Mouse (Mus musculus) hematopoietic stem cell, adult 5-6 weeks (primary cell): Measurements from ENCODE around the gene Amdhd2. TPM values are rescaled to one million over a fixed set of nuclear protein-coding genes. Genes with fewer than 3 reads are reported as not detected.

Experiments
- ATAC-seq, 2 experiments: fragments of 125-278 bp in 1 of 2; replicated peaks in 1 of 2; 2 replicates each; pipeline ENCODE4 v1.8.0; 2016 to 2017; ENCODE audit warnings: inconsistent platforms in 2 of 2, mild to moderate bottlenecking in 2 of 2, moderate number of reproducible peaks in 2 of 2, low read depth in 1 of 2, moderate TSS enrichment in 1 of 2; ENCODE audit not compliant: low FRiP score in 2 of 2, poor library complexity in 2 of 2, severe bottlenecking in 2 of 2, insufficient read depth in 1 of 2, low TSS enrichment in 1 of 2
- total RNA-seq: library from RNA; stranded (forward); fragments of 172-1452, 232-1000 nt; gene quantifications from 2 replicates; pipeline ENCODE4 v1.2.3, GENCODE M21; 2017

The Amdhd2 gene
- 17.0 and 19.1 TPM in 2 replicates for total RNA-seq

DNA sequence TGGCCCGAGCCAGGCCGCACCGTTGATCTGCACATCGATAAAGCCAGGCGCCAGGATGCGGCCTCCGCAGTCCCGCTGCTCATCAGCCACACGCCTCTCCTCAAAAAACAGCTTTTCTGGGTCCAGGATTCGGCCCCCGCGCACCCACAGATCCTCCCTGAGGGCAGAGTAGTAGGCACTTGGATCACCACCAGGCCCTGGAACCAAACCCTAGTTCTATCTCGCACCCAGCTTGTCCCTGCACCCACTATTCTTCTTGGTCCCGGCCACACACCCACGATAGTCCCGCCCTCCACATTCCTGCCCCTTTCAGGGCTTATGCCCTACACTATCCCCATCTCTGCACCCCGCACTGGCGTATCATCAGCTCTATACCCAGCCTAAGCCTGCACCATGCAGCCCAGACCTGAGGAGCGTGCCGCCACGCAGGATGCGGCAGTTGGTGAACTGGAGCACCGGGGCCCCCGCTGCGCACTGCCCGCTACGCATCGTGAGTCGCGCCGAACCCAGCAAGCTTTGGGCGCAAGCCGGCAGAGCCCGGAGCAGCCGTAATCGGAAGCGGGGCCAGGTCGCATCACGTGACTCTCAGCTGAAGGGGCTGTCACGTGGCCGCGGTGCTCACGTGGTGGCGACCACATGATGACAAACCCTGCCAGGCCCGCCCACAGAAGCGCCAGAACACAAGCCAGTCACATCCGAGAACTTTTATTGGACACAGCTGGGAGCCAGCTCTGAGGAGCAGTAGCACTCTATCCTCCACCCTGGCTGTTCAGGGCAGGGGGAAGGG is at the start of gene Amdhd2:
TSS of gene Amdhd2 (minus strand) at position 591 of the 787 bp plus-strand sequence.
- peak; percentile 43 to 46 for ATAC-seq

DNA sequence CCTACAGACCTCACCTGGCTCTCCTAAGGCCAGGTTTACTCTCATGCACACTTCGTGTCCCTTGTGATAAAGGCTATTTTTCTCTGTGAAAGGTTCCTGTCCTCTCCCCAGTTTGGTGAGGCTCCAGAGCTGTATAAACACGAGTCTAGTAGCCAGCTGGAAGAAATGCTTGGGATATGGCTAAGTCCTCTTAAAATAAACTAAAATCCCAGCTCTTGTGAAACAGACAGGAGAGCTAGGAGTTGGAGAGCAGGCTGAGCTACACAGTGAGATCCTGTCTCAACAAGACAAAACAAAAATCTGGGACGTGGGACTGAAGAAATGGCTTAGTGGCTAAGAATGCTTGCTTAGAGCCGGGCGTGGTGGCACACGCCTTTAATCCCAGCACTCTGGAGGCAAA is 49.6 kb upstream of the Amdhd2 start:
- no peak for ATAC-seq

DNA sequence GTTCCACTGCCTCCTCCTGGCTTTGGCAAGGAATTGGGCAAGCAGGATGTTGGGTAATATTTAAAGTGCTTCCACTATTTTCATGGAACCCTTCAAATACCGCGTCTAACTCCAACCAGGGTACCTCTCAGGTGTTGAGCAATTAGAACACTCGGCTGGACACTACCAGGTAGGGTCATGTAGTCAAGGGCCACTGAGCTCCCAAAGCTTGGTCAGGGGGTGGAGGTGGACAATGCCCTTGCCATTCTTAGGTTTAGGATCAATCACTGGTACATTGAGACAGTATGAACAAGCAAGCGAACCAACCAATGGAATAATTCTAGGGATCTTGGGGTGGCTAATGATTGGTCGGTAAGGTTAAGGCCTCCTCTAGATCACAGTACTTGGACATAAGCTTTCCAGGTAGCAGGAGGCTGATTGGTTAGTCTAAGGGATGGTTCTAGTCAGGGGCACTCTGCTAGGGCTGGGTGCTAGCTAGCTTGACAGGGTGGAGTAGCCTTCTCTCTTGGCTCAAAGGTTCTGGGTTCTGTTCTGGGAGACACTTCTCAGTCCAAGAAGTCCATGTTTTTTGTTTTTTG is 49.0 kb upstream of the Amdhd2 start:
- ATAC-seq: no peak

DNA sequence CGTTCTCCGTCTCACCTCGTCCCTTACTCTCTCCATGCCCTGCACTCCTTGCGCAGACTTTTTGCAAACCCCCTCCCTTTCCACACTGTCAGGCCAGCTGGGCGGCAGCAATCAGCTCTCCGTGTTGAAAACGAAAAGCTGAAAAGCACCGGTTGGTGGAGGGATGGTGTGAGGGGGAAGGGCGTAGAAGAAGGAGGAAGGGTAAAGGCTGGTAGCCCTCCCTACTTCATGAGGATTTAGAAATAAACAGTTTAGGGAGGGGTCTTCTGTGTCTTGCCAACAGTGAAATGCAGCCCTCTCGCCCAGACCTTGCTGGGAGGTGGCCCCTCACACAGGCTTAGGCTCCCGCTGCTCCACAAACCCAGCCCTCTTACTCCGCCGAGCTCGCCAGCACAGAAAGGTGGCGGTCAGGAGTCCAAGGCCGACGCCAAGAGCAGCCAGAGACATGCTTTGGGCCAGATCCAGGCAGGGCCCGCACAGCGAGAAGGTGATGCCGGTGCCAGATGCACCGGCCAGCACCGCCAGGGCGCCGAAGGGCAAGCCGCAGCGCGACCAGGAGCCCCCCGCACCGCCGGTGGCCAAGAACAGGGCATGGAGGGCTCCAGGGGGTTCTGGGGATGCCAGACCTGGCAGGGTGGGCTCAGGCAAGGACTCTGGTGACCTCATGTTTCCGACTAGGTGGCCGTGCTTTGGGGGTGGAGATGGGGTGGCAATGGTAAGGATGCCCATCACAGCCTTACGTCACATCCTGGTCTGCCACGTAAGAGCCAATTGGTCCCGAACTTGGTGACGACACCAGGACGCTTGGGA is 48.3 kb upstream of the Amdhd2 start:
- peak; percentile 42 to 70; a peak in 3 of 4 replicates for ATAC-seq

DNA sequence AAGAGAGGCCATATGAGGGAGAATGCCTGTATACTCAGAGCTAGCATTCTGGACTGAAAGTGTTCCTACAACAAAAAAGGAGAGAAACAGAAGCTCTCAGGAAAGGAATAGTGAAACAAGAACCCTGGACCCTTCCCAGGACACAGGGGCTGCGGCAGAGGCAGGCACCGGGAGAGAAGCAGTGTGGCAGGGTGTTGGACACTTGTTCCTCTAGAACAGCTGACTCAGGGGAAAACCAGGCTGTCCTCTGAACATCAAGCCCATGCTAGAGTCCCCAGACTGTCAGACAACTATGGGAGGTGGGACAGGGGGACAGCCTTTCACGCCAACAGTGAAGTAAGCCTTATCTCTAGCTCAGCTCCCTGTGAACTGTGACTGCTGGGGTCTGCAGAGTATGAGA is 47.0 kb upstream of the Amdhd2 start:
- ATAC-seq: no peak

DNA sequence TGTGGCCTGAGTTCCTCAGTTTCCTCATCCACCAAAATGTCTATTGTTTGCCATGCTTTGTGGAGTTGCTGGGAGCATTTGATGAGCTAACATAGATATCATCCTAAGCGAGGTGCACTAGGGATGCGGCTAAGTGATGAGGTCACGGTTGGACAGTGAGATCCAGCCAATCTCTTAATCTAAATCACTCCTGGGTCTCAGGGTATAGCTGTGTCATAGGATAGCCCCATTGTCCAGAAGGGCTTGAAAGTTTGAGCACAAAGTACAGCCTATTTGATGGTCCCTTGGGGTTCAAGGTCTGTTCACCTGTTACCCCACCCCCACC is 46.3 kb upstream of the Amdhd2 start:
- ATAC-seq: no peak

DNA sequence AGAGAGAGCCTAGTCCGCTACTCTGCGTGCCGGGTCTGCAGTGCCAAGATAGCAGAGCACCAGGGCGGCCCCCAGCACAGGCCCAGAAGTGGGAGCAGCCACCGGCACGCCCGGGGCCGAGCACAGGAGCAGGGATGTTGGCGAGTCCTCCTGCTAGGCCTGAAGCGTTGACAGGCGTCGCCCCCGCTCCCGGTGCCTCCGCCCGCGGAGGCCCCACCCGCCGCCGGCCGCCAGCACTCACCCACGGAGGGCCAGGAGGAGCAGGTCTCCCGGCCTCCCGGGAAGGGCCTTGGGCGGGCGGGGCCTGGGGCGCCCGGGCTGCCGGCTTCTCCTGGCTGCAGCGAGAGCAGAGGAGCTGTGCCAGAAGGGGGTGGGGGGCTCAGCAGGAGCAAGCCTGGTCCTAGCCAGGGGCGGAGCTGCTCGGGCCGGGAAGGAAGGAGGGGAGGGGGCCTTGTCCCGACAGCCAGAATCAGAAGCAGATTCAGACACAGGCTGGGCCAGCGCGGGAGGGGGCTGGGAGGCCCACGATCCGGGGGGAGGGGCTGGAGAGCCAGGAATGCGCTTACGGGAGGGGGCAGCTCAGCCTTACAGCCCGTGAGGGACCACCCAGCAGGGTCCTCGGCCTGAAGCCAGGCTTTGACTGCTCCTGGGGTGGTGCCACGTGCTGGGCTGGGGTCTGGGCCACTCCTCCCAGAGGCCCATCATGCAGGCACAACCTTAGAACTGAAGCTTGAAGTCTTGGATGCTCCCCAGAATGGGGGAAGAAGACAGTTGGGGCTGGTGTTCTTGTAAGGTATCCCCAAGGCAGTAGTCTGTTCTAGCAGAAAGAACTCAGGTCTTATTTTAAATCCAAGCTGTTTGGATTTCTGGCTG is 45.7 kb upstream of the Amdhd2 start, which contains the start of gene Ntn3:
TSS of gene Ntn3 (minus strand) at position 489 of the 873 bp plus-strand sequence.
- no peak for ATAC-seq

DNA sequence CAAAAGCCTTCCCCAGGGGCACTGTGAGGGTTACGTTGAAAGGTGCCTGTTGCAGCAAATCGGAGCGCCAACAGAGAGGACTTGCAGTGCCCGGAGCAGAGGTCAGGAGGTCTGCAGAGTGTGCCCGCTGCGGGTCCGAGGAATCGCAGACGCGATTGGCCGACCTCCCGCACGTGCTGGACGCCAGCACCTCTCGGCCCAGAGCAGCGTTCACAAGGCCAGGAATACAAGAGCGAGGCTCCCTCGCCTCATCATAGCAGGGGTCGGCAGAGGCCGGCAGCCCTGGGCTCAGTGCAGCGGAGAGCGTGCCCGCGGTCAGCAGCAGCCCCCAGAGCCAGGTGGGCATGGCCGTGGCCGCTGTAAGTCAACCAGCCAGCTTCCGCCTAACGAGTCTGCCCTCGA is 45.1 kb upstream of the Amdhd2 start:
- ATAC-seq: no peak

DNA sequence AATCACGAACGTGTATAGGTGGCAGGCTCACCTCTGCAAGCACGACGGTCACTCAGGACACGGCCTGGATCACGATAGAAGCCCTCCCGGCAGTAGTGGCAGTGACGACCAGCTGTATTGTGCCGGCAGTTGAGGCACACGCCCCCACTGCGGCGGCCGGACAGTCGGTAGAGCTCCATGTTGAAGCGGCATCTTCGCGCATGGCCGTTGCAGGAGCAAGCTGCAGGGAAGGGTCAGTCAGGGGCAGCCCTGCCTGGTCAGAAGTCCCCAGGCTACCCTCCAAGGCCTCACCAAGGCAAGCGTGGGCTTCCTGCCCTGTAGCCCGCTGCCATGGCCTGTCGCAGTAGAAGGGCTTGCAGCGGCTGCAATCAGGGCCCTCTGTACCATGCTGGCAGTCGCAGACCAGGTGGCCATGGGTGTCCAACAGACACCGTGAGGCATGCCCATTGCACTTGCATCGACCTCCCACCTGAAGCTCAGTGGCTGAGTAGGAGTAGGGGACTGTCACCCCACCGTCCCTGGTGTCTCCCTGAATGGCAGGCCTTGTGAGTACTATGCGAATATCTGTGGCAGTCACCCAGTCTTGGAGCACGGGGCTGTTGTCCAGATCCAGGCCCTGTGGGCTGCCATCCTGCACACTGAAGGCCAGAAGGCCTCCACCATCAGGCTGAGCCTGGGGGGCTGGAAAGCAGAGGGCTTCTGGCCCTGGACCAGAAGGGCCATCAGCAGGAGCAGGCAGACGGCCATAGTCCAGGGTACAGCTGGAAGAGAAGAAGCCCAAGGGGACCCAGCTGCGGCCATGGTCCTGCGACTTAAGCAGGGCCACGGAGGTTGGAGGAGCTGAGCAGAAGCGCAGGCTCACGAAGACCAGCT is 44.4 kb upstream of the Amdhd2 start:
- ATAC-seq: no peak

DNA sequence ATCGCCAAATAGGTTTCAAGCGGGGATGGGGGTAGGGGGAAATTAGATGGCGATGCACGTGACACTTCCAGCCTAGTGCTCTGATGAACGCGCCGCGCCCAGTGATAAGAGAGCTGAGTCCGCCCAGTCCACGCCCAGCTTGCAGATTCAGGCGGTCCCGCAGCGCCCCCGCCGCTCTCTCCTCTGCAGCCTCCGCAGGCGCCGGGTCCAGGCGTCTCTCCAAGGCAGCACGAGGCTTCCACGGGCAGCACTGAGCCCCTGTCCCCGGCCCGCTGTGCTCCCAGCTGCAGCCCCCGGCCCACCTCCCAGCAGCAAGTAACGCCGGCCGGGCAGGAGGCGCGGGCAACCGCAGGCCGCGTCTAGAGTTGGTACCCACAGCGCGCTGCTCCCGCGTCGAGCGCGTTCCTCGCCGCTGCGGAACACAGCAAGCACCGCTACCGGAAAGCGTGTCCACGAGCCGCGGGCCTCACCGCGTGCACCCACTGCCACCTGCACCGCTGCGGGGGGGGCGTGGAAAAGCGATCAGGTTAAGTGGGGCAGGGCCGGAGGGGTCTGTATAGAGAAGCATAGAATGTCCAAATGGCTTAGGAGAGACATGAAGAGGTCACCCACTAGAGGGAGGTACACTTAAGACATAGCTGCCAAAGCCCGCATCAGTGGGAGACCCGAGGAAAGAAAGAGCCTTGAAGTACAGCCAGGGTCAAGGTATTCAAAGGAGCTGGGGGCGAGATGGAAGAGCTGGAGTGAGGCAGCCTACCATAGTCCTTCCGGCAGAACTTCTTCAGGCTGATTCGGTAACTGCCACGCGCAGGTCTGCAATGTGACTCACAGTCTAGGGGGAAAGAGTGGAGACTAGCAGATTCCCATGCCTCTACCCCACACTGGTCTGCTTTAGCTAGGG is 43.1 kb upstream of the Amdhd2 start:
- 0 out of 4 replicates have a peak, but pooled peaks of 1 of the 2 experiments have one; percentile 20 for ATAC-seq

DNA sequence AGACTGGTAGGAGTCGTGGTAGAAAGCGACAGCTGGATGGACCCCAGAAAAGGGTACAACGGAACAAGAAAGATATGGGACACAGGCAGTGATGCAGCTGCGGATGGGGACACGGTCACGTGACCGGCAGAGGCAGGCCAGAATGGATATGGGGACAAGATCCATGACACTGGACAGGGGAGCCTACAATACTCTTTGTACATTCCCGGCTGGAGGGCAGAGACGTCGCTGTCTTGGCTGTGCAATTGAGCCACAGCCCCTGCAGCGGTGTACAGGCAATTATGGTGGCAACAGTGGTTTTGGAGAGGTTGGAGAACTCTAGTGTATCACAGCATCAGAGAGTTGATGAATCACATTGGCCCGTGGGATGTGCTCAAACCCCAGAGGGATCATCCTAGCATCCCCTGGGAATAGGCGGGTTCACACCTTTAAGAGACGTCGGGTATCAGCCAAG is 42.4 kb upstream of the Amdhd2 start:
- ATAC-seq: 0 out of 4 replicates have a peak, but pooled peaks of 1 of the 2 experiments have one; percentile 0

DNA sequence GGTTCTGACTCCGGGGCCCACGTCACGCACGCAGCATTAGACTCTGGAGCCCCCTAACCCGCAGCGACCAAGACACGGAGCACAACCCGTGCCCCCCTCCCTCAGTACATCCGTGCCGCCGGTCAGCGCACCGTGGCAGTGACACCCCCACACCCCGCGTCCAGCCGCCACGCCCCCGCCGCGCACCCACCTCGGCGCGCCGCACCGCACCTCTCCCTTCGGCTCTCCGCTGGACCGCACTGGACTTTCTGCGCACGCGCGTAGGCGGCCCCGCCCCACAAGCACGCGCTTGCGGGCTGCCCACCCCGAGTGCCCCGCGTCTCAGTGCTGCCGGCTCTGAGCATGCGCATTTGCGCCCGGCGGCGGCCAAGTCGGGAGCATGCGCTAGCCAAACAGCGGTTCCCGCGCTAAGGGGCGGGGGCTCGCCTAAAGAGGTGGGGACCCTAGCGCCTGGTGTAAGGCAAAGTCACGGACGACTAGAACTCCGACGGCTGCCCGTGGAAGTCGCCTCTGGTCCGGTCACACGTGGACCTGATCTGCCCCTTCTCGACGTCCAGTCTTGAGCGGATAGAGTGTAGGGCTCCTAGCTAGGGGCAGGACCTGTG is 41.8 kb upstream of the Amdhd2 start, which contains the start of gene Tbc1d24:
TSS of gene Tbc1d24 (minus strand) at position 279 of the 605 bp plus-strand sequence.
- ATAC-seq: peak; percentile 47

DNA sequence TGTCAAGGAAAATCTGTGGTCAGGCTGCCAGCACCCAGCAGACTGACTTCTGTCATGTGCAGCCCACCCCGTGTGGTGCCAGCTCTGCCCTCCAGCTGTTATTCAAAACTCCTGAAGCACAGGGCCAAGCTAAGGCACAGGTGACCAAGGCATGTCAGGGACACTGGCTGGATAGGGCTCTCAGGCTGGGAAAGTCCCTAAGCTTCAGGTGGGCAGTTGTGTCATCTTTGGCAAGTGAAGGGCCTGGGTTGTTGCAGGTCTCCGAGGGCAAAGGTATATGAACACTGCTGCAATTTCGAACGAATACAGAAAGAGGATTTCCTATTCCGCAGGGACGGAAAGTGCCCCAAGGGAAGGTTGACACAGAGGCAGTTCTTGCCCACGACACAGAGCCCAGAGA is 41.3 kb upstream of the Amdhd2 start:
- ATAC-seq: no peak

DNA sequence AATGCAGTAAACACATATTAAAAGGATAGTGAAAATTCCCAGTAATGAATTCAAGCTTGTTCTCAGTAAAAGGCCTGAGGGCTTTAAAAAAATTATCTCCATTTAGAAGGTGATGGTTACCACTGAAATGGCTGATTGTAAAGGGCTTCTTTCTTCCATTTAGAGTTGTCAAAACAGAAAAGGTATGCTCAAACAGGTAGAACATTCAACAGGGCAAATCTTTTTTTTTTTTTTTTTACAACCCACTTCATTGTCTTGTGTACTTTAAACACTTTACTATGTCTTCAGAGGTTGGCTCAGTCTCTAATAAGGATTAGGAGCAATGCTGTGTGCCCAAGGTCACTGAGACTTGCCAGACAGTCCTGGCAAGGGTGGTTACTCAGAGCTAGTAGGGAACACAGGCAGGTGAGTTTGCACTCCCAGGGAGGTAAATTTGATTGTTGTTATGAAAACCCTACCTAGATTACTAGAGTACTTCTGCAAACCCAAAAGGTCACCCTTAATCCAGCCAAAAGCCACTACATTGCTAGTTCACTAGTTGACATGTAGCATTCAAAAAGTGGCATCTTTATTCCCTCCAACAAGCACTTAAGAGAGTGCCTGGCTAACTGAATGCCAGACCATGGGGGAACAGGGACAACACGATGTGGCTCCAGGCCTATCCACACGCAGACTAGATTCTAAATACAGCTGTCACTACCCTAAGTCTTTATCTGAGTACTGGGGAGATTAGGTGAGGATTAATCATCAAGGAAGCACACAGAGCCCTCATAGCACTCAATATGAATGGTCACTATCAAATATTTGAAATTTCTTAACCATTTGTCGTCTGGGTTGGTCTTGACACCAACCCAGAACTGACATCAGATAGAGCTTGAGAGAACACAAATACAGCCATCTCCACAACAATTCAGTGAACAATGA is 40.3 kb upstream of the Amdhd2 start:
- ATAC-seq: no peak
